Mouse (Mus musculus) stomach, embryonic 16.5 days (tissue): ENCODE results near the gene Lgals3bp. TPM values are rescaled to one million over a fixed set of nuclear protein-coding genes. Genes with fewer than 3 reads are reported as not detected.

Source experiments
- ATAC-seq: fragments of 200-750 bp; cut with Nextera tagmentation; 2 replicates; pipeline ENCODE4 v1.8.0; 2017; ENCODE audit warnings: moderate number of reproducible peaks, moderate TSS enrichment; ENCODE audit not compliant: insufficient read depth, low FRiP score
- H3K27ac ChIP-seq: fragments of 300-500 bp; sonication (generic); 2 replicates; pipeline ENCODE4 v1.5.1; 2014; ENCODE audit warnings: low read length
- H3K27me3 ChIP-seq: fragments of 300-500 bp; sonication (generic); 2 replicates; pipeline ENCODE4 v1.6.1; 2014; ENCODE audit warnings: low read length, control low read depth, mixed read lengths; ENCODE audit not compliant: control insufficient read depth, insufficient read depth
- H3K36me3 ChIP-seq: fragments of 300-500 bp; sonication (generic); 2 replicates; pipeline ENCODE4 v1.6.1; 2014; ENCODE audit warnings: low read length; ENCODE audit not compliant: control insufficient read depth, insufficient read depth
- H3K4me1 ChIP-seq: fragments of 300-500 bp; sonication (generic); 2 replicates; pipeline ENCODE4 v1.6.1; 2014; ENCODE audit warnings: low read length, control low read depth, mixed read lengths; ENCODE audit not compliant: control insufficient read depth, insufficient read depth
- H3K4me2 ChIP-seq: fragments of 300-500 bp; sonication (generic); 2 replicates; pipeline ENCODE4 v1.6.1; 2014; ENCODE audit warnings: low read depth, low read length, mixed read lengths
- H3K4me3 ChIP-seq: fragments of 300-500 bp; sonication (generic); replicated peaks from 2 replicates; pipeline ENCODE4 v1.5.1; 2014; ENCODE audit warnings: mild to moderate bottlenecking, low read length
- H3K9ac ChIP-seq: fragments of 300-500 bp; sonication (generic); 2 replicates; pipeline ENCODE4 v1.6.1; 2014; ENCODE audit warnings: low read length
- H3K9me3 ChIP-seq: fragments of 300-500 bp; sonication (generic); replicated peaks from 2 replicates; pipeline ENCODE4 v1.6.1; 2016; ENCODE audit warnings: low read length, control low read depth; ENCODE audit not compliant: control insufficient read depth
- WGBS: fragments of 180-500 bp; shearing (Covaris S2); extraction: QIAGEN DNeasy Blood & Tissue Kit; methylation state at CpG from one replicate; pipeline ENCODE4 v1.1.7; 2014; 5-methylcytosine and 5-hydroxymethylcytosine counted together
- polyA plus RNA-seq: library from polyadenylated mRNA; unstranded; fragments of >200 nt; fragmentation: Nextera tagmentation; extraction: Ambion mirVana; gene quantifications from 2 replicates; pipeline ENCODE4 v1.2.1, GENCODE M21; 2015

Lgals3bp gene
- polyA plus RNA-seq, 1 experiment from 2014 or later = 59.8 TPM

DNA sequence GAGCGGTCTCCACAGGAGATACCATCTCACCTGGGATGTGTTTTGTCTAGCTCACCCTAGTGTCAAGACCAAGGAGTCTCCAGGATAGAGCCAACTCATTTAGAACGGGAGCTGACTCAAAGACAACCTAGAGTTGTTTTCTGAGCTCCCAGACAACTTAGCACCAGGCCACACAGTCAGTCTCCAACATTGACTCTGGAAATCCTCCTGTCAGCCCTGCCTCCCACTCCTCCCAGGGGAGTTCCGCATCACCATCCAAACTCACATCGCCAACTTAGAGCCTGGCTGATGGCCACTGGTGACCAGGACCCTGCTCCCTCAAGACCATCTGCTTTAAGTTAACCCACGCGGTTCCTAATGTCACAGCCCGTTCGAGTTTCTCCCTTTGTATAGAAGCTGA lies 26.4 kb downstream of the Lgals3bp start:
- no peak overlapping the region for H3K9ac ChIP-seq
- no peak overlapping the region for H3K4me2 ChIP-seq
- H3K9me3 ChIP-seq = no peaks in the 10 kb centered on the region
- peaks cover 8% of the 10 kb centered on the region for H3K4me1 ChIP-seq
- no peaks in the 10 kb centered on the region for H3K27me3 ChIP-seq
- H3K27ac ChIP-seq = no peak overlapping the region
- no peak overlapping the region for H3K4me3 ChIP-seq
- no peaks in the 10 kb centered on the region for H3K36me3 ChIP-seq
- ATAC-seq = no peak
- WGBS = 68% methylated on average over 8 of the region's 8 CpGs

DNA sequence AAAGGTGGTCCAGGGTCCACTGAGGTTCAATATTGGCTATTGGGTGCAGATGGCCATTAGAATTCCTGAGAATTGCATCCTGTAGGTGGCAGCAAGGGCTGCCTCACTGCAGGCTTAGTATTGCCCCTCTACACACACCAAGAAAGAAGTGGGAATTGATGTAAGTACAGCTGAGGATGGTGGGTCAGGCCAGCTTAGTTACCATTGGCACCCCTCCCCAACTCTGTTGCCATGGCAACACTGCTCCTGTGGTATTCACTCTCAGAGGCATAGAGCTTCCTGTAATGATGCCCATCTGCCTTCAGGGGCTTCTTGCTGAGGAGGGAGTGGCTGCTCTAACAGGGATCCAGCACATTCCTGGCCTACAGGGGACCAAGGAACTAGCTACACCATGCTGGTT lies 26.9 kb downstream of the Lgals3bp start:
- ATAC-seq = no peak
- Histone ChIP-seq H3K4me1 (peaks cover 8% of the 10 kb centered on the region), H3K27me3 (no peaks in the 10 kb centered on the region), H3K36me3 (no peaks in the 10 kb centered on the region), H3K9ac (no peak overlapping the region), H3K4me2 (no peak overlapping the region), H3K9me3 (no peaks in the 10 kb centered on the region), H3K4me3 (no peak overlapping the region), H3K27ac (no peak overlapping the region)

DNA sequence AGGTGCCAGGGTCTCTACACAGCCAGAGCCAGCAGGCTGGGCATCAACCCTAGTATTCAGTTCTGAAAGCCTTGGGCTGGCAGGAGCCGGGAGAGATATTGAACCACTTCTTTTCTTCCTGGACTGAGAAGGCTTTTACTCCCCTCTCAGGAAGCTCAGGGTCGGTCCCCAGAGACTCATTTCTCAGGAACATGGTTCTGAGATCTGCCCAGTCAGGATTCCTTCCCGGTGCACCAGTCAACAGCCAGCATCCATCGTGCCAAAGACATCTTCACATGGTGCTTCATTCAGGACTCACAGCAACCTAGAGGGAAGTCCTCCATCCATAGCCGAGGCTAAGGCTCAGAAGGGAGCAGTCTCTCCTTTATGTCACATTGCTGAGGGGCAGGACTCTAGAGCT lies 27.4 kb downstream of the Lgals3bp start:
- WGBS = 68% methylated on average over 5 of the region's 5 CpGs
- ATAC-seq = no peak

DNA sequence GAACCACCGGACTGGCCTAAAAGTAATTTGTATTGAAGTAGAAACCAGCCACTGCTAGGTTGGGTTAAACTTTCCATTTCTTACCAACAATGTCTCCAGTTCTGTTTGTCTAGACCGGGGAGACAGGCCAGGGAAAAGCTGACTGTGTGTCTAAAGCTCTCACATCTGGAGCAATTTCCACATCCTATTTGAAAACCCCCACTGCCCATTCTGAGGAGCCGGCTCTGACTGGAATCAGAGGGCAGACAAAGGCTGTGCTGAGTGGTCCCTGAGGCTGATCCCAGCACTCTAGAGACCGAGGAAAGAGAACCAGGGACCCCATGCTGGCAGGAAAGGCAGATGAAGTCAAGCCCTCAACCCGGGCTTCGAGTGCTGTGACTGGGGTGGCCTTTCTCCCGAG lies 29.3 kb downstream of the Lgals3bp start:
- peaks cover 8% of the 10 kb centered on the region for H3K4me1 ChIP-seq
- H3K9me3 ChIP-seq = no peaks in the 10 kb centered on the region
- no peaks in the 10 kb centered on the region for H3K36me3 ChIP-seq
- no peak for ATAC-seq
- H3K4me3 ChIP-seq = no peak overlapping the region
- no peak overlapping the region; the same call in 1 of the 2 replicates for H3K27ac ChIP-seq
- peak overlapping the region; percentile 43; the same call in 1 of the 2 replicates for H3K9ac ChIP-seq
- no peak overlapping the region for H3K4me2 ChIP-seq
- H3K27me3 ChIP-seq = no peaks in the 10 kb centered on the region
- 51% methylated on average over 7 of the region's 7 CpGs for WGBS

More for the DNA sequence above, 27.4 kb downstream of the Lgals3bp start:
- no peak overlapping the region for H3K4me3 ChIP-seq
- no peaks in the 10 kb centered on the region for H3K9me3 ChIP-seq
- H3K4me2 ChIP-seq = no peak overlapping the region
- H3K27ac ChIP-seq = no peak overlapping the region
- H3K27me3 ChIP-seq = no peaks in the 10 kb centered on the region
- H3K36me3 ChIP-seq = no peaks in the 10 kb centered on the region
- H3K9ac ChIP-seq = no peak overlapping the region
- H3K4me1 ChIP-seq = peaks cover 8% of the 10 kb centered on the region

DNA sequence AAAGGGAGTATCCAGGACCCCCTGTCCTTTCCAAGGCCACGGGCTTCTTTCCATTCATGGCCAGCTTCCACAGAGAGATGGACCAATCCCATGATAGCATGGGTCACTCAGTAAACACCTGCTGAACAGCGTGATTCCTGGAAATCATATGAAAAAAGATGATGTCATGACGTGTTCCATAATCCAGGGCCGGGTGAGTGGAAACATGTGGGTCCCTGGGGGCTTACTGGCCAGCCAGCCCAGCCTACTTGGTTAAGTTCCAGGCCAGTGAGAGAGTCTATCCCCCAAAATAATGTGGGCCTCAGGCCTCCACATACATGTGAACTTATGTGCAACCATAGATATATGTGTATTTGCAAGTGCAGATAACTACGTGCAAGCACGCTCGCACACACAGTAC lies 30.0 kb downstream of the Lgals3bp start:
- H3K4me2 ChIP-seq = no peak overlapping the region
- H3K27ac ChIP-seq = no peak overlapping the region
- H3K4me1 ChIP-seq = peaks cover 8% of the 10 kb centered on the region
- H3K9me3 ChIP-seq = no peaks in the 10 kb centered on the region
- H3K36me3 ChIP-seq = no peaks in the 10 kb centered on the region
- WGBS = 72% methylated on average over 7 of the region's 7 CpGs
- H3K9ac ChIP-seq = no peak overlapping the region
- no peaks in the 10 kb centered on the region for H3K27me3 ChIP-seq
- 0 out of 2 replicates have a peak, but pooled peaks have one; percentile 14 for ATAC-seq
- H3K4me3 ChIP-seq = no peak overlapping the region

DNA sequence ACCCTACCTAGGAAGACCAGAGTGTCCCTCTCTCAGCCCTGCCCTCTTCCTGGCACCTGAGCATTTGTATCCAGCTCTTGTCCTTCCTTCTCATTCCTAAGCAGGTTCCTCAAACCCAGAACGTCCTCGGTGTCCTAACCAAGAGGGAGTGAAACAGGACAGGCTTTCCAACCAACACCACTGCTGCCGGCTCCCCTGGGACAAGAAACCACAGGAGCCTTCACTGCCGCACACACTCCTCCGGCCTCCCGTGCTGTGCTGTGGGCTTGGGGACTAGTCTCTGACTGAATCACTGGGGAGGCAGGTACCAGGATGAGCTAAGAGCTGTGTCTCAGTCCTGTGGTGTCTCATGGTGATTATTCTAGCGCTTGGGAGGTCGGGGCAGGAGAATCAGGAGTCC lies 32.2 kb downstream of the Lgals3bp start:
- Histone ChIP-seq H3K4me2 (no peak overlapping the region), H3K9ac (no peak overlapping the region), H3K27me3 (no peaks in the 10 kb centered on the region), H3K4me1 (peaks cover 10% of the 10 kb centered on the region), H3K36me3 (no peaks in the 10 kb centered on the region), H3K9me3 (no peaks in the 10 kb centered on the region), H3K4me3 (no peak overlapping the region), H3K27ac (no peak overlapping the region)
- no peak for ATAC-seq
- WGBS = 71% methylated on average over 8 of the region's 8 CpGs

DNA sequence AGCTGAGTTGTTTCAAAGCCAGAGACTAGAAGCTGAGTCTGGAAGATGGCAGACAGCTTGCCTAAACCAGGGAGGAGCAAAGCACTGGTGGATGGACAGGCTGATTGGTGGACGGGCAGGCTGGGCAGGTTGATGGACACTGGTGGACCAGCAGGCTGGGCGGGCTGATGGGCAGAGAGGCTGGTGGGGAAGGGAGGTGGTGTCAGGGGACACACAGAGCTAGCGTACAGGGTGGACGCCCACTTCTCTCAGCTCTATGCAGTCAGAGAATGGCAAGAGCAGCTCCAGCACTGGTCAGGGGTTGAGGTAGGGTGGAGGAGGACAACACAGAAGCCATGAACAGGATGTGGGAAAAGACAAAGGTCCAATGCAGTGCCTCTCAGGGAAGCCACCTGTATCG lies 32.6 kb downstream of the Lgals3bp start:
- H3K9me3 ChIP-seq = no peaks in the 10 kb centered on the region
- no peak overlapping the region for H3K4me3 ChIP-seq
- 77% methylated on average over 5 of the region's 5 CpGs for WGBS
- no peak overlapping the region for H3K9ac ChIP-seq
- H3K4me1 ChIP-seq = peaks cover 14% of the 10 kb centered on the region
- no peaks in the 10 kb centered on the region for H3K27me3 ChIP-seq
- H3K27ac ChIP-seq = no peak overlapping the region
- no peak for ATAC-seq
- H3K4me2 ChIP-seq = no peak overlapping the region
- no peaks in the 10 kb centered on the region for H3K36me3 ChIP-seq

DNA sequence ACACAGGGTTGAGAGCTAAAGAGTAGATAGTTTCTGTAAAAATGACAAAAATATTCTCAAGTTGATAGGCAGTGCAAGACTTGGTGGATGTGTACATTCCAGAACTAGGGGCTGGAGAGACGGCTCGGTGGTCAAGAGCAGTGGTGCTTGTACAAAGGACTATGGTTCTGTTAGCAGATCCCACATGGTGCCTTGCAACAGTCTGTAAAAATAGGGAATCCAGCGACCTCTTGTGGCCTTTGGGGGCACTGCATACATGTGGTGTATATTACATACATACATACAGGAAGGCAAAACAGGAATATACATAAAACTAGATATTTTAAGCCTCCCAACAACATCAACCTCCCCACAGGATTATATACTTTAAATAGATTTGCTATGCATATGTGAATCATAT lies 33.6 kb downstream of the Lgals3bp start:
- no peak for ATAC-seq
- H3K9ac ChIP-seq = no peak overlapping the region
- no peak overlapping the region for H3K27ac ChIP-seq
- no peaks in the 10 kb centered on the region for H3K9me3 ChIP-seq
- no peak overlapping the region for H3K4me3 ChIP-seq
- H3K36me3 ChIP-seq = no peaks in the 10 kb centered on the region
- no peaks in the 10 kb centered on the region for H3K27me3 ChIP-seq
- 64% methylated on average over 3 of the region's 3 CpGs for WGBS
- no peak overlapping the region for H3K4me2 ChIP-seq
- peaks cover 21% of the 10 kb centered on the region for H3K4me1 ChIP-seq

DNA sequence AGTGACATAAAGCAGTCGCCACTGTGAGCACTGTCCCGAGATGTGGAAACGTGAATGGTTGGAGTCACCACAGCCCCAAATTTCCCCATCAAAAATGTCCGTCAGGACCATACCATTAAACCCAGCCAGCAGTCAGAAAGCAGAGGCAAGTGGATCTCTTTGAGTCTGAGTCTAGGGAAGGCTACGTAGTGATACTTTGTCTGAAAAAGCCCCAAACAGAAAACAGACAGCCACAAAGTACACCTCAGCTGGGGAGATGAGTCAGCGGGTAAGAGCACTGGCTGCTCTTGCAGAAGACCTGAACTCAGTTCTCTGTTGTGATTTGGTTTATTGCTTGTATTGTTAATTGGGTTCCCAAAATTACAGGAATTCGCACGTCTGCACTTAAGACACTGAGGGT lies 35.3 kb downstream of the Lgals3bp start:
- WGBS = 63% methylated on average over 8 of the region's 8 CpGs
- no peak for ATAC-seq
- Histone ChIP-seq H3K4me2 (no peak overlapping the region), H3K4me1 (peaks cover 29% of the 10 kb centered on the region), H3K36me3 (no peaks in the 10 kb centered on the region), H3K9me3 (no peaks in the 10 kb centered on the region), H3K27me3 (no peaks in the 10 kb centered on the region), H3K4me3 (no peak overlapping the region), H3K9ac (no peak overlapping the region), H3K27ac (no peak overlapping the region)

DNA sequence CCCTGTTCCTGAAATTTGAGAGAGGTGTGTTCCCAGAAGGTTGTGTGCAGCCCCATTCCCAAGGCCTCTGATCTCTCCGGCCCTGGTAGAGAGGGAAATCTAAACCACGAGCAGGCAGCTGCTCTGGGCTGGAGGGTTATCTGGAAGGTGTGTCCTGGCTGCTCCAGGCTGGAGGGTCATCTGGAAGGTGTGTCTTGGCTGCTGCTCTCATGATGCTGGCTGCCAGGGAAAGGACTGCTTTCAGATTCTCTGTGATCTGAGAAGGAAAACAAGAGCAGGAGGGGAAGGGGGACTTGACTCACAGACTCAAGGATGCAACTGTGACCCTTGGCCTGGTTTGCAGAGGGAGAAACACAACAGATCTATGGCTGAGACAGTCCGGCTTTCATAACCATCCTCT lies 35.8 kb downstream of the Lgals3bp start:
- no peaks in the 10 kb centered on the region for H3K36me3 ChIP-seq
- 64% methylated on average over 3 of the region's 3 CpGs for WGBS
- H3K27me3 ChIP-seq = no peaks in the 10 kb centered on the region
- no peak for ATAC-seq
- peak overlapping the region; percentile 60; the same call in 1 of the 2 replicates for H3K27ac ChIP-seq
- no peaks in the 10 kb centered on the region for H3K9me3 ChIP-seq
- no peak overlapping the region for H3K4me3 ChIP-seq
- H3K4me1 ChIP-seq = peaks cover 30% of the 10 kb centered on the region
- no peak overlapping the region for H3K9ac ChIP-seq
- no peak overlapping the region for H3K4me2 ChIP-seq
